Mouse (Mus musculus) testis, adult 2 months (tissue): ENCODE measurements around the gene Dhh.

Experiments used
- CTCF ChIP-seq: fragments of 200-500 bp; IDR thresholded peaks from 2 replicates; pipeline ENCODE4 v1.5.1; 2012; ENCODE audit warnings: low read depth, mild to moderate bottlenecking, inconsistent platforms, low read length, moderate library complexity; ENCODE audit not compliant: control insufficient read depth, insufficient read depth, insufficient replicate concordance
- POLR2A ChIP-seq: fragments of 200-500 bp; IDR thresholded peaks from 2 replicates; pipeline ENCODE4 v1.6.1; 2012; ENCODE audit warnings: low read depth, mild to moderate bottlenecking, inconsistent platforms, low read length, moderate library complexity; ENCODE audit not compliant: control insufficient read depth

- no peak for TF ChIP-seq CTCF
- no peak for TF ChIP-seq POLR2A
Measured at GRCm38 (mm10) chr15:98887526-98887925, 10.8 kb downstream of the Dhh start.
